Mouse (Mus musculus) CH12.LX (cell line): ENCODE data around the gene Mrps35. TPM values are rescaled to one million over a fixed set of nuclear protein-coding genes. Genes with fewer than 3 reads are reported as not detected.

Source experiments
- DNase-seq: peaks from one replicate; pipeline ENCODE4 v3.0.0-alpha.2; 2013; ENCODE audit errors: extremely low read depth
- H3K27ac ChIP-seq: 2 replicates; pipeline ENCODE4 v1.5.1; 2012; ENCODE audit warnings: low read depth, mild to moderate bottlenecking, control low read depth, moderate library complexity; ENCODE audit not compliant: insufficient read depth
- H3K27me3 ChIP-seq: replicated peaks from 2 replicates; pipeline ENCODE3; 2012; ENCODE audit warnings: inconsistent platforms
- H3K36me3 ChIP-seq, 2 experiments: replicated peaks in 1 of 2; 2 replicates each; pipeline versions ENCODE3 to v1.6.1; 2012; ENCODE audit warnings: inconsistent platforms in 1 of 2, low read length in 1 of 2, mild to moderate bottlenecking in 1 of 2, mixed read lengths in 1 of 2, moderate library complexity in 1 of 2; ENCODE audit not compliant: control insufficient read depth in 1 of 2, insufficient read depth in 1 of 2
- H3K4me1 ChIP-seq, 2 experiments: 2 replicates each; pipeline ENCODE4 v1.6.1; 2012; ENCODE audit warnings: inconsistent platforms in 1 of 2, moderate library complexity in 1 of 2; ENCODE audit not compliant: insufficient read depth in 2 of 2, control insufficient read depth in 1 of 2
- H3K4me2 ChIP-seq: 2 replicates; pipeline ENCODE4 v1.6.1; 2012; ENCODE audit warnings: low read depth, mild to moderate bottlenecking, control low read depth; ENCODE audit not compliant: poor library complexity, insufficient read depth, severe bottlenecking
- H3K4me3 ChIP-seq, 3 experiments: fragments of 150-350 bp in 1 of 3; sonication (generic) in 1 of 3; replicated peaks in 1 of 3; 2 replicates each; pipeline versions ENCODE3 to v1.5.1; 2011 to 2012; ENCODE audit warnings: low read depth in 2 of 3, low read length in 2 of 3, mild to moderate bottlenecking in 2 of 3, moderate library complexity in 2 of 3, control low read depth in 1 of 3, improper control_type of control experiment in 1 of 3, inconsistent platforms in 1 of 3, mixed read lengths in 1 of 3; ENCODE audit not compliant: poor library complexity in 1 of 3
- H3K79me2 ChIP-seq: replicated peaks from 2 replicates; pipeline ENCODE4 v1.6.1; 2012; ENCODE audit warnings: mild to moderate bottlenecking, moderate library complexity; ENCODE audit not compliant: control insufficient read depth, poor library complexity, insufficient read depth, severe bottlenecking; ENCODE audit errors: extremely low read depth
- H3K9ac ChIP-seq: 2 replicates; pipeline ENCODE4 v1.6.1; 2012; ENCODE audit warnings: low read depth, mild to moderate bottlenecking, control low read depth, moderate library complexity; ENCODE audit not compliant: insufficient read depth
- H3K9me3 ChIP-seq: replicated peaks from 2 replicates; pipeline ENCODE3; 2012; ENCODE audit warnings: low read length, inconsistent platforms, mixed read lengths
- BHLHE40 ChIP-seq: IDR thresholded peaks from 2 replicates; pipeline ENCODE4 v1.6.1; 2011; ENCODE audit warnings: mild to moderate bottlenecking, low read depth, low read length, improper control_type of control experiment
- CHD1 ChIP-seq: IDR thresholded peaks from 2 replicates; pipeline ENCODE4 v1.6.1; 2012; ENCODE audit warnings: low read depth, low read length, improper control_type of control experiment, inconsistent platforms
- CTCF ChIP-seq, 2 experiments: IDR thresholded peaks in 1 of 2; conservative IDR thresholded peaks in 1 of 2; 2 replicates each; pipeline ENCODE4 v1.5.1; 2011 to 2012; ENCODE audit warnings: low read depth in 2 of 2, low read length in 2 of 2, improper control_type of control experiment in 1 of 2, inconsistent platforms in 1 of 2, mild to moderate bottlenecking in 1 of 2, moderate library complexity in 1 of 2
- E2F4 ChIP-seq: IDR thresholded peaks from 2 replicates; pipeline ENCODE4 v1.6.1; 2011; ENCODE audit warnings: low read depth, low read length, improper control_type of control experiment; ENCODE audit not compliant: insufficient replicate concordance
- EP300 ChIP-seq: IDR thresholded peaks from 2 replicates; pipeline ENCODE4 v1.6.1; 2011; ENCODE audit warnings: low read length, improper control_type of control experiment
- ETS1 ChIP-seq: conservative IDR thresholded peaks from 2 replicates; pipeline ENCODE4 v1.6.1; 2012; ENCODE audit warnings: low read depth, mild to moderate bottlenecking, inconsistent platforms, low read length, improper control_type of control experiment, moderate library complexity
- HCFC1 ChIP-seq: IDR thresholded peaks from 2 replicates; pipeline ENCODE4 v1.6.1; 2012; ENCODE audit warnings: low read depth, mild to moderate bottlenecking, inconsistent platforms, low read length, improper control_type of control experiment
- IRF4 ChIP-seq: IDR thresholded peaks from 2 replicates; pipeline ENCODE4 v1.6.1; 2014; ENCODE audit warnings: low read depth, mild to moderate bottlenecking, inconsistent platforms, low read length, improper control_type of control experiment
- JUN ChIP-seq: IDR thresholded peaks from 2 replicates; pipeline ENCODE4 v1.6.1; 2011; ENCODE audit warnings: low read depth, mild to moderate bottlenecking, low read length, improper control_type of control experiment, moderate library complexity; ENCODE audit not compliant: insufficient read depth
- KAT2A ChIP-seq: IDR thresholded peaks from 2 replicates; pipeline ENCODE4 v1.6.1; 2012; ENCODE audit warnings: low read length, improper control_type of control experiment, inconsistent platforms; ENCODE audit not compliant: insufficient replicate concordance
- MAX ChIP-seq: IDR thresholded peaks from 2 replicates; pipeline ENCODE4 v1.6.1; 2011; ENCODE audit warnings: low read length, improper control_type of control experiment
- MAZ ChIP-seq: IDR thresholded peaks from 2 replicates; pipeline ENCODE4 v1.6.1; 2012; ENCODE audit warnings: low read depth, mild to moderate bottlenecking, inconsistent platforms, low read length, improper control_type of control experiment, moderate library complexity
- MEF2A ChIP-seq: IDR thresholded peaks from 2 replicates; pipeline ENCODE4 v1.6.1; 2014; ENCODE audit warnings: low read depth, mild to moderate bottlenecking, inconsistent platforms, low read length, improper control_type of control experiment, borderline replicate concordance
- NELFE ChIP-seq: IDR thresholded peaks from 2 replicates; pipeline ENCODE4 v1.6.1; 2011; ENCODE audit warnings: low read depth, low read length, improper control_type of control experiment
- NRF1 ChIP-seq: IDR thresholded peaks from 2 replicates; pipeline ENCODE4 v1.6.1; 2014; ENCODE audit warnings: low read depth, mild to moderate bottlenecking, inconsistent platforms, low read length, improper control_type of control experiment, moderate library complexity
- PAX5 ChIP-seq: IDR thresholded peaks from 2 replicates; pipeline ENCODE4 v1.6.1; 2012; ENCODE audit warnings: low read length, inconsistent platforms, mixed read lengths
- POLR2A ChIP-seq: IDR thresholded peaks from 2 replicates; pipeline ENCODE4 v1.6.1; 2011; ENCODE audit warnings: low read depth, mild to moderate bottlenecking, improper control_type of control experiment, low read length
- POLR2AphosphoS2 ChIP-seq: IDR thresholded peaks from 2 replicates; pipeline ENCODE4 v1.6.1; 2011; ENCODE audit warnings: low read depth, low read length, improper control_type of control experiment
- RAD21 ChIP-seq: IDR thresholded peaks from 2 replicates; pipeline ENCODE4 v1.6.1; 2011; ENCODE audit warnings: low read depth, mild to moderate bottlenecking, low read length, improper control_type of control experiment, moderate library complexity
- SIN3A ChIP-seq: IDR thresholded peaks from 2 replicates; pipeline ENCODE4 v1.6.1; 2012; ENCODE audit warnings: low read length, improper control_type of control experiment, inconsistent platforms
- TBP ChIP-seq: conservative IDR thresholded peaks from 2 replicates; pipeline ENCODE4 v1.6.1; 2011; ENCODE audit warnings: low read depth, low read length, improper control_type of control experiment
- TCF12 ChIP-seq: IDR thresholded peaks from 2 replicates; pipeline ENCODE4 v1.6.1; 2014; ENCODE audit warnings: low read depth, mild to moderate bottlenecking, inconsistent platforms, low read length, improper control_type of control experiment
- UBTF ChIP-seq: IDR thresholded peaks from 2 replicates; pipeline ENCODE4 v1.6.1; 2012; ENCODE audit warnings: low read depth, mild to moderate bottlenecking, inconsistent platforms, low read length, improper control_type of control experiment, moderate library complexity
- USF1 ChIP-seq: IDR thresholded peaks from 2 replicates; pipeline ENCODE4 v1.6.1; 2014; ENCODE audit warnings: low read depth, mild to moderate bottlenecking, inconsistent platforms, low read length, improper control_type of control experiment
- USF2 ChIP-seq: conservative IDR thresholded peaks from 2 replicates; pipeline ENCODE4 v1.6.1; 2011; ENCODE audit warnings: low read depth, low read length, improper control_type of control experiment
- ZC3H11A ChIP-seq: IDR thresholded peaks from 2 replicates; pipeline ENCODE4 v1.6.1; 2012; ENCODE audit warnings: low read depth, mild to moderate bottlenecking, inconsistent platforms, low read length, improper control_type of control experiment
- ZKSCAN1 ChIP-seq: IDR thresholded peaks from 2 replicates; pipeline ENCODE4 v1.6.1; 2012; ENCODE audit warnings: low read depth, inconsistent platforms, low read length, improper control_type of control experiment, borderline replicate concordance
- ZMIZ1 ChIP-seq: IDR thresholded peaks from 2 replicates; pipeline ENCODE4 v1.6.1; 2012; ENCODE audit warnings: low read depth, mild to moderate bottlenecking, inconsistent platforms, low read length, improper control_type of control experiment
- ZNF384 ChIP-seq: IDR thresholded peaks from 2 replicates; pipeline ENCODE4 v1.6.1; 2012; ENCODE audit warnings: low read depth, low read length, improper control_type of control experiment, inconsistent platforms
- dilution Hi-C: fragments of 300-500 bp; cut with MboI; formaldehyde crosslinking; loops from 2 replicates; pipeline ENCODE4 v1.14.3; 2020; ENCODE audit warnings: low sequenced_read_pairs; ENCODE audit not compliant: extremely low pct_unique_long_range_greater_than_20kb, extremely low pct_ligation_motif_present
- in situ Hi-C: fragments of 300-500 bp; cut with MboI; formaldehyde crosslinking; loops from 3 replicates; pipeline ENCODE4 v1.14.3; 2019; ENCODE audit warnings: low sequenced_read_pairs, low pct_ligation_motif_present, low pct_unique_long_range_greater_than_20kb, mixed read lengths
- polyA plus RNA-seq: library from polyadenylated mRNA; unstranded; fragments of >175 nt; gene quantifications from 2 replicates; pipeline ENCODE4 v1.2.1, GENCODE M21; 2012; ENCODE audit warnings: low read depth; ENCODE audit not compliant: insufficient read length
- total RNA-seq, 2 experiments: library from RNA; depleted of rRNA; stranded (reverse); fragments of 300-350 nt in 1 of 2; fragments of >200 nt in 1 of 2; gene quantifications; 2 replicates each; pipeline ENCODE4 v1.2.3; 2012 to 2014

Mrps35 gene
- total and polyA plus RNA-seq, 3 experiments = 36.6 to 141 (median 84.2) TPM

- peaks cover 3 to 37% of the 10 kb centered on the region in 2 experiments for H3K36me3 ChIP-seq
- in situ Hi-C loops = loop anchor here (5.0 to 10.0 kb wide), 2 partner anchors 81 to 234 kb away; partner anchors contain the start of gene Klhl42
- dilution Hi-C loops = no loop called here
Measured at GRCm38 (mm10) chr6:147010811-147011520, 31.6 kb upstream of the Mrps35 start.

DNA sequence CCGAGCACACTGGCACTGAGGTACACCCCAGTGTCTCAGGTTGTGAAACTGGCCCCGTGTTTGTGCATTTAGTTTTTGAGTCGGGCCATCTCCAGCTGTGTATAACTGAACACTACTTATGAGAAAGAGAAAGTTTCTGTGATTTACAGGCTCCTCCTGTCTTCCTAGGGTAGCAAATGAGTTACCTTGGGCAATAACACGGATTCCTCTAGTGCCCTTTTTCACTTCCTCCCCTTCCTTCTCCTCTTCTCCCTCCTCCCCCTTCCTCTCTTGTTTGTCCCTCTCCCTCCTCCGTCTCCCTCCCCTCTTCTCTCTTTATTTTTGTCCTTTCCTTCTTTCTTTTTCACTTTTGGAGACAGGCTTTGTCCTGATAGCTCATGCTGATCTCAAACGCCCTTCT, 31.0 kb upstream of the Mrps35 start:
- peaks cover 4 to 36% of the 10 kb centered on the region in 2 experiments for H3K4me1 ChIP-seq
- H3K9me3 ChIP-seq = no peaks in the 10 kb centered on the region
- H3K4me3 ChIP-seq = peak overlapping the region; percentile 32 to 53 (median 36)
- H3K27me3 ChIP-seq = no peaks in the 10 kb centered on the region
- H3K27ac ChIP-seq = peak overlapping the region; percentile 90
- peak; percentile 31 for DNase-seq
- peaks cover 3 to 40% of the 10 kb centered on the region in 2 experiments for H3K36me3 ChIP-seq
- H3K4me2 ChIP-seq = peak overlapping the region; percentile 83
- dilution Hi-C loops (no loop called here), in situ Hi-C loops (loop anchor here (5.0 to 10.0 kb wide), 2 partner anchors 81 to 233 kb away; partner anchors contain the start of gene Klhl42)
- H3K79me2 ChIP-seq = no peaks in the 10 kb centered on the region
- peak overlapping the region; percentile 93 for H3K9ac ChIP-seq
- TF ChIP-seq IRF4 (peak; percentile 56), TBP (no peak), POLR2A (no peak; the same call in 1 of the 2 replicates), CHD1 (no peak; the same call in 1 of the 2 replicates), ZNF384 (no peak; the same call in 1 of the 2 replicates), SIN3A (0 out of 2 replicates have a peak, but pooled peaks have one; percentile 48), TCF12 (peak; percentile 41; the same call in 1 of the 2 replicates), JUN (no peak), NELFE (no peak), KAT2A (no peak), ETS1 (0 out of 2 replicates have a peak, but pooled peaks have one; percentile 23), ZKSCAN1 (no peak), MAZ (peak; percentile 56; the same call in 1 of the 2 replicates), BHLHE40 (peak; percentile 39; the same call in 1 of the 2 replicates), NRF1 (no peak), E2F4 (no peak), MEF2A (peak; percentile 36; the same call in 1 of the 2 replicates), PAX5 (no peak), CTCF (conservative IDR thresholded peaks at IDR 0.05 in 1 of 2, IDR thresholded peaks at IDR 0.05 in 1 of 2; ENCODE audit: low read depth in 2 of 2, low read length in 2 of 2) (no peak), EP300 (0 out of 2 replicates have a peak, but pooled peaks have one; percentile 43), RAD21 (no peak), USF2 (no peak)

More at GRCm38 (mm10) chr6:147010811-147011520, 31.6 kb upstream of the Mrps35 start:
- H3K27me3 ChIP-seq = no peaks in the 10 kb centered on the region
- H3K4me3 ChIP-seq = peak overlapping the region; percentile 32 to 53 (median 38)
- H3K9me3 ChIP-seq = no peaks in the 10 kb centered on the region
- H3K79me2 ChIP-seq = no peaks in the 10 kb centered on the region
- peaks cover 4 to 36% of the 10 kb centered on the region in 2 experiments for H3K4me1 ChIP-seq
- DNase-seq = peak; percentile 84
- H3K27ac ChIP-seq = peak overlapping the region; percentile 90
- TF ChIP-seq POLR2A = peak; percentile 31; the same call in 1 of the 2 replicates
- TF ChIP-seq EP300 = no peak
- TF ChIP-seq IRF4 = no peak
- no peak for TF ChIP-seq KAT2A
- TF ChIP-seq ETS1 = no peak
- 0 out of 2 replicates have a peak, but pooled peaks have one; percentile 8 for TF ChIP-seq MAX
- TF ChIP-seq ZNF384 = no peak
- TF ChIP-seq JUN = no peak
- TF ChIP-seq UBTF = 0 out of 2 replicates have a peak, but pooled peaks have one; percentile 3
- TF ChIP-seq ZC3H11A = no peak
- TF ChIP-seq POLR2AphosphoS2 = no peak
- no peak for TF ChIP-seq BHLHE40
- peak; percentile 79 for TF ChIP-seq NRF1
- no peak for TF ChIP-seq RAD21
- 0 out of 2 replicates have a peak, but pooled peaks have one; percentile 24 for TF ChIP-seq MAZ
- TF ChIP-seq ZKSCAN1 = no peak
- 0 out of 2 replicates have a peak, but pooled peaks have one; percentile 55 for TF ChIP-seq TBP
- no peak for TF ChIP-seq HCFC1
- no peak for TF ChIP-seq USF1
- 0 out of 2 replicates have a peak, but pooled peaks have one; percentile 42 for TF ChIP-seq NELFE
- 0 out of 2 replicates have a peak, but pooled peaks have one; percentile 3 for TF ChIP-seq ZMIZ1
- peak overlapping the region; percentile 83 for H3K4me2 ChIP-seq
- H3K9ac ChIP-seq = peak overlapping the region; percentile 93
